Mouse (Mus musculus) erythroblast, embryonic 14.5 days (primary cell): ENCODE measurements around the gene Cmpk2.

Experiments
- GATA1 ChIP-seq: IDR thresholded peaks from 2 replicates; pipeline ENCODE4 v1.6.1; 2012; ENCODE audit warnings: low read length, inconsistent platforms, mixed read lengths
- TAL1 ChIP-seq: IDR thresholded peaks from 3 replicates; pipeline ENCODE4 v1.6.1; 2012; ENCODE audit warnings: low read length, inconsistent platforms, mixed read lengths

DNA sequence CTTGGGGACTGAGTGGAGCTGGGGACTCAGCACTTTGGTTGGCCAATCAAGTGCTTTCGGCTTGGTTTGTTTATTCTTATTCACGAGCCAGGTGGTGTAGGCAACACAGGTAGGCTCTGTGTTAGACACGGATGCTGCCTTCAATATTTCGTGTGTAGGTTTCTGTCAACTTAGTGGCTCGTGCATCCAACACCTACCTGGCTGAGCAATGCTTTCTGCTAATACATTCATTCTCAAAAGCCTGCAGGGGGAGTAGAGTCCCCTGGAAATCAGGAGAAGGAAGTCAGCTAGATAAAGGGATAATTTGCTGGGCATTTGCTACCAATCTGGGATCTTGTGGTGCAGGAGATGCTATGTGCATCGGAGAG, 1.0 kb downstream of the Cmpk2 start:
- TF ChIP-seq GATA1 (no peak), TAL1 (no peak)
